15 mouse cellular contexts compared by ENCODE assay signal in the genomic region with DNA sequence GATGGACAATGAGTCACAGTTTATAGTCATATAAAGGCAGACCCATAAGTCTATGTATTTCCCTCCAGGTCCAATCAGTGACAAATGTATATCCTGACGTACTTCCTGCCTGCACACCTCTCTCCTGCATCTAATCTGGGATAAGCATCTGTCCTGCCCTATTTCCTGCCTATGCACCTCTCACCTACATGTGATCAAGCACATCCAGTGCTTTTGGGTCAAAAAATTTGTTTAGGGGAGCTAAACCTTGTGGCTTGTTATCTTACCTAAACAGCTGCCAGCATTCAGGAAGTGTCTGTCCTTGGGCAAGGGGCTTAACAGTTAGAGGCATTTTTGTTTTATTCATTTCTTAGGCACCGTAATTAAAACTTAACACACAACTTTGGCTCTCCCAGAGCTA.
"Had no signal": no experiment of that assay in that cellular context is flagged by ENCODE, and none has a peak within 500 bp of the region (broad histone marks: within the 10 kb centered on the region; RNA-seq: fewer than 3 reads in every experiment).

No protein-coding gene starts in this region.

- H3K36me3 ChIP-seq: limb, embryonic 15.5 days; liver, embryonic 15.5 days; midbrain, embryonic 10.5 days; neural tube, embryonic 12.5 days had no signal

- H3K27ac ChIP-seq: kidney, postnatal 0 days; limb, embryonic 15.5 days; liver, embryonic 15.5 days; midbrain, embryonic 10.5 days; neural tube, embryonic 12.5 days; stomach, postnatal 0 days had no signal

- H3K4me3 ChIP-seq: limb, embryonic 15.5 days; liver, embryonic 15.5 days; midbrain, embryonic 10.5 days; neural tube, embryonic 12.5 days had no signal

- H3K9ac ChIP-seq: limb, embryonic 15.5 days; liver, embryonic 15.5 days; lung, embryonic 14.5 days; neural tube, embryonic 12.5 days had no signal

- H3K9me3 ChIP-seq: limb, embryonic 15.5 days; liver, embryonic 15.5 days; midbrain, embryonic 10.5 days; neural tube, embryonic 12.5 days had no signal

- DNase-seq: kidney, adult 9 months; kidney, postnatal 36 days; layer of hippocampus, adult 9-11 months; layer of hippocampus, postnatal 36 days; lung, embryonic 14.5 days; lung, postnatal 10 days; lung, postnatal 4 days; midbrain, embryonic 14.5 days; thymus, postnatal 4 days had no signal

- H3K4me2 ChIP-seq: limb, embryonic 15.5 days; liver, embryonic 15.5 days; lung, embryonic 14.5 days; neural tube, embryonic 12.5 days had no signal
